Mouse (Mus musculus) kidney, embryonic 16.5 days (tissue): ENCODE measurements around the gene Ulk3. TPM values are rescaled to one million over a fixed set of nuclear protein-coding genes. Genes with fewer than 3 reads are reported as not detected.

Experiments
- polyA plus RNA-seq: library from polyadenylated mRNA; unstranded; fragments of >200 nt; fragmentation: Nextera tagmentation; extraction: Ambion mirVana; gene quantifications from 2 replicates; pipeline ENCODE4 v1.2.1, GENCODE M21; 2015

Gene Ulk3
- polyA plus RNA-seq, 1 experiment from 2014 or later: 18.3 TPM

Other genes with a start within 250 kb of the Ulk3 start
- gene Ppcdc, start 149.3 kb upstream of the Ulk3 start, polyA plus RNA-seq: 29.7 and 30.5 TPM in 2 replicates
- gene Scamp5, start 121.4 kb upstream of the Ulk3 start, polyA plus RNA-seq: 17.7 and 20.2 TPM in 2 replicates
- gene Rpp25, start 85.4 kb upstream of the Ulk3 start, polyA plus RNA-seq: 5.5 and 6.4 TPM in 2 replicates
- gene Cox5a, start 68.2 kb upstream of the Ulk3 start, polyA plus RNA-seq: 670 and 691 TPM in 2 replicates
- gene Fam219b, start 51.9 kb upstream of the Ulk3 start, polyA plus RNA-seq: 19.0 and 19.8 TPM in 2 replicates
- 54.6 and 57.2 TPM in 2 replicates for gene Mpi, start 36.7 kb upstream of the Ulk3 start, polyA plus RNA-seq
- 93.4 and 101 TPM in 2 replicates for gene Scamp2, start 28.5 kb upstream of the Ulk3 start, polyA plus RNA-seq
- gene Cplx3, start 16.8 kb downstream of the Ulk3 start, polyA plus RNA-seq: not detected in 2 replicates
- not detected in 2 replicates for gene Lman1l, start 31.3 kb downstream of the Ulk3 start, polyA plus RNA-seq
- gene Csk, start 64.2 kb downstream of the Ulk3 start, polyA plus RNA-seq: 27.2 and 31.6 TPM in 2 replicates
- not detected in 2 replicates for gene Cyp1a2, start 94.3 kb downstream of the Ulk3 start, polyA plus RNA-seq
- gene Cyp1a1, start 98.5 kb downstream of the Ulk3 start, polyA plus RNA-seq: 0.23 and 0.25 TPM in 2 replicates
- gene Edc3, start 119.1 kb downstream of the Ulk3 start, polyA plus RNA-seq: 39.2 and 41.2 TPM in 2 replicates
- 82.0 and 90.0 TPM in 2 replicates for gene Clk3, start 176.4 kb downstream of the Ulk3 start, polyA plus RNA-seq
- 6.0 and 8.6 TPM in 2 replicates for gene Arid3b, start 247.3 kb downstream of the Ulk3 start, polyA plus RNA-seq